Mouse (Mus musculus): Measurements from ENCODE around the gene Abcc8. TPM values are rescaled to one million over a fixed set of nuclear protein-coding genes. Genes with fewer than 3 reads are reported as not detected.

Abcc8 gene
- polyA plus RNA-seq, 1 experiment, result not detected

GRCm38 (mm10) chr7:46098919-46099286, 80.9 kb downstream of the Abcc8 start:
- Histone ChIP-seq H3K4me3 (ENCODE audit: insufficient read depth, poor library complexity, severe bottlenecking) (no peak overlapping the region), H3K36me3 (ENCODE audit: control insufficient read depth, insufficient read depth) (no peaks in the 10 kb centered on the region), H3K79me2 (ENCODE audit: control insufficient read depth, insufficient read depth) (no peaks in the 10 kb centered on the region), H3K27me3 (ENCODE audit: control insufficient read depth, insufficient read depth, insufficient read length) (peaks cover 49% of the 10 kb centered on the region), H3K79me3 (ENCODE audit: low read depth) (no peaks in the 10 kb centered on the region), H3ac (ENCODE audit: control insufficient read depth, insufficient read length, low read depth) (no peak overlapping the region)
- TF ChIP-seq FOSL1 (IDR thresholded peaks at IDR 0.05; ENCODE audit: insufficient read depth, low read length, poor library complexity, severe bottlenecking) (no peak), CTCF (IDR thresholded peaks at IDR 0.05; ENCODE audit: control insufficient read depth, insufficient read depth, insufficient read length) (no peak), CEBPB (IDR thresholded peaks at IDR 0.05; ENCODE audit: low read depth) (no peak), MYOD1 (IDR thresholded peaks at IDR 0.05; ENCODE audit: control insufficient read depth, insufficient read length, low read depth) (no peak), MYOG (IDR thresholded peaks at IDR 0.05; ENCODE audit: control insufficient read depth, extremely low read depth, insufficient read length) (no peak), MAX (IDR thresholded peaks at IDR 0.05) (no peak), USF1 (IDR thresholded peaks at IDR 0.05; ENCODE audit: low read depth) (no peak)

- Histone ChIP-seq H3K27me3 (ENCODE audit: control insufficient read depth, insufficient read depth, insufficient read length) (peaks cover 49% of the 10 kb centered on the region), H3K4me3 (ENCODE audit: insufficient read depth, poor library complexity, severe bottlenecking) (no peak overlapping the region), H3K79me3 (ENCODE audit: low read depth) (no peaks in the 10 kb centered on the region), H3ac (ENCODE audit: control insufficient read depth, insufficient read length, low read depth) (no peak overlapping the region), H3K79me2 (ENCODE audit: control insufficient read depth, insufficient read depth) (no peaks in the 10 kb centered on the region), H3K36me3 (ENCODE audit: control insufficient read depth, insufficient read depth) (no peaks in the 10 kb centered on the region)
- no peak for TF ChIP-seq FOSL1 (IDR thresholded peaks at IDR 0.05; ENCODE audit: insufficient read depth, low read length, poor library complexity, severe bottlenecking)
- TF ChIP-seq MYOG (IDR thresholded peaks at IDR 0.05; ENCODE audit: control insufficient read depth, extremely low read depth, insufficient read length), result no peak
- no peak for TF ChIP-seq MYOD1 (IDR thresholded peaks at IDR 0.05; ENCODE audit: control insufficient read depth, insufficient read length, low read depth)
- no peak for TF ChIP-seq USF1 (IDR thresholded peaks at IDR 0.05; ENCODE audit: low read depth)
- TF ChIP-seq MAX (IDR thresholded peaks at IDR 0.05), result no peak
- TF ChIP-seq CEBPB (IDR thresholded peaks at IDR 0.05; ENCODE audit: low read depth), result no peak
- no peak for TF ChIP-seq CTCF (IDR thresholded peaks at IDR 0.05; ENCODE audit: control insufficient read depth, insufficient read depth, insufficient read length)
Measured at GRCm38 (mm10) chr7:46098221-46098918, 81.5 kb downstream of the Abcc8 start.

GRCm38 (mm10) chr7:46097319-46097783, 82.5 kb downstream of the Abcc8 start:
- no peaks in the 10 kb centered on the region for H3K79me3 ChIP-seq (ENCODE audit: low read depth)
- peaks cover 47% of the 10 kb centered on the region for H3K27me3 ChIP-seq (ENCODE audit: control insufficient read depth, insufficient read depth, insufficient read length)
- no peak overlapping the region for H3K4me3 ChIP-seq (ENCODE audit: insufficient read depth, poor library complexity, severe bottlenecking)
- no peak overlapping the region for H3ac ChIP-seq (ENCODE audit: control insufficient read depth, insufficient read length, low read depth)
- no peak for TF ChIP-seq CTCF (IDR thresholded peaks at IDR 0.05; ENCODE audit: control insufficient read depth, insufficient read depth, insufficient read length)
- no peak for TF ChIP-seq USF1 (IDR thresholded peaks at IDR 0.05; ENCODE audit: low read depth)
- no peaks in the 10 kb centered on the region for H3K79me2 ChIP-seq (ENCODE audit: control insufficient read depth, insufficient read depth)
- no peaks in the 10 kb centered on the region for H3K36me3 ChIP-seq (ENCODE audit: control insufficient read depth, insufficient read depth)

- Histone ChIP-seq H3K27me3 (ENCODE audit: control insufficient read depth, insufficient read depth, insufficient read length) (peaks cover 40% of the 10 kb centered on the region), H3K4me3 (ENCODE audit: insufficient read depth, poor library complexity, severe bottlenecking) (no peak overlapping the region), H3K36me3 (ENCODE audit: control insufficient read depth, insufficient read depth) (no peaks in the 10 kb centered on the region), H3ac (ENCODE audit: control insufficient read depth, insufficient read length, low read depth) (no peak overlapping the region), H3K79me2 (ENCODE audit: control insufficient read depth, insufficient read depth) (no peaks in the 10 kb centered on the region), H3K79me3 (ENCODE audit: low read depth) (no peaks in the 10 kb centered on the region)
- TF ChIP-seq CTCF (IDR thresholded peaks at IDR 0.05; ENCODE audit: control insufficient read depth, insufficient read depth, insufficient read length), result peak; percentile 38
- no peak for TF ChIP-seq MYOG (IDR thresholded peaks at IDR 0.05; ENCODE audit: control insufficient read depth, extremely low read depth, insufficient read length)
Measured at GRCm38 (mm10) chr7:46096136-46096535, 83.7 kb downstream of the Abcc8 start.

- no peak for TF ChIP-seq MAX (IDR thresholded peaks at IDR 0.05)
- no peak for TF ChIP-seq CEBPB (IDR thresholded peaks at IDR 0.05; ENCODE audit: low read depth)
- TF ChIP-seq MYOG (IDR thresholded peaks at IDR 0.05; ENCODE audit: control insufficient read depth, extremely low read depth, insufficient read length), result no peak
- no peak for TF ChIP-seq MYOD1 (IDR thresholded peaks at IDR 0.05; ENCODE audit: control insufficient read depth, insufficient read length, low read depth)
- TF ChIP-seq FOSL1 (IDR thresholded peaks at IDR 0.05; ENCODE audit: insufficient read depth, low read length, poor library complexity, severe bottlenecking), result no peak
- TF ChIP-seq CTCF (IDR thresholded peaks at IDR 0.05; ENCODE audit: control insufficient read depth, insufficient read depth, insufficient read length), result no peak
- TF ChIP-seq USF1 (IDR thresholded peaks at IDR 0.05; ENCODE audit: low read depth), result no peak
- Histone ChIP-seq H3K79me3 (ENCODE audit: low read depth) (no peaks in the 10 kb centered on the region), H3K79me2 (ENCODE audit: control insufficient read depth, insufficient read depth) (no peaks in the 10 kb centered on the region), H3K36me3 (ENCODE audit: control insufficient read depth, insufficient read depth) (no peaks in the 10 kb centered on the region), H3K4me3 (ENCODE audit: insufficient read depth, poor library complexity, severe bottlenecking) (no peak overlapping the region), H3ac (ENCODE audit: control insufficient read depth, insufficient read length, low read depth) (no peak overlapping the region), H3K27me3 (ENCODE audit: control insufficient read depth, insufficient read depth, insufficient read length) (peaks cover 23% of the 10 kb centered on the region)
Measured at GRCm38 (mm10) chr7:46092803-46093202, 87.0 kb downstream of the Abcc8 start.

- Histone ChIP-seq H3K4me3 (ENCODE audit: insufficient read depth, poor library complexity, severe bottlenecking) (no peak overlapping the region), H3K36me3 (ENCODE audit: control insufficient read depth, insufficient read depth) (peaks cover 9% of the 10 kb centered on the region), H3K79me3 (ENCODE audit: low read depth) (no peaks in the 10 kb centered on the region), H3ac (ENCODE audit: control insufficient read depth, insufficient read length, low read depth) (no peak overlapping the region), H3K79me2 (ENCODE audit: control insufficient read depth, insufficient read depth) (no peaks in the 10 kb centered on the region), H3K27me3 (ENCODE audit: control insufficient read depth, insufficient read depth, insufficient read length) (peaks cover 7% of the 10 kb centered on the region)
- TF ChIP-seq CEBPB (IDR thresholded peaks at IDR 0.05; ENCODE audit: low read depth), result no peak
- TF ChIP-seq MYOD1 (IDR thresholded peaks at IDR 0.05; ENCODE audit: control insufficient read depth, insufficient read length, low read depth), result no peak
- no peak for TF ChIP-seq MYOG (IDR thresholded peaks at IDR 0.05; ENCODE audit: control insufficient read depth, extremely low read depth, insufficient read length)
- TF ChIP-seq USF1 (IDR thresholded peaks at IDR 0.05; ENCODE audit: low read depth), result no peak
- TF ChIP-seq MAX (IDR thresholded peaks at IDR 0.05), result no peak
- TF ChIP-seq CTCF (IDR thresholded peaks at IDR 0.05; ENCODE audit: control insufficient read depth, insufficient read depth, insufficient read length), result no peak
- no peak for TF ChIP-seq FOSL1 (IDR thresholded peaks at IDR 0.05; ENCODE audit: insufficient read depth, low read length, poor library complexity, severe bottlenecking)
Measured at GRCm38 (mm10) chr7:46088241-46088640, 91.6 kb downstream of the Abcc8 start.
